Mouse (Mus musculus) left cerebral cortex, adult 2 months (tissue): ENCODE data around the gene Elmod3. TPM values are rescaled to one million over a fixed set of nuclear protein-coding genes. Genes with fewer than 3 reads are reported as not detected.

Experiments used
- DNase-seq, 2 experiments: peaks; one replicate each; pipeline ENCODE4 v3.0.0; 2021 to 2022; ENCODE audit warnings: low spot score in 2 of 2, mixed read lengths in 1 of 2; ENCODE audit errors: extremely low spot score in 1 of 2
- H3K27ac ChIP-seq: fragments of 200-600 bp; 2 replicates; pipeline ENCODE4 v1.8.1; 2022
- H3K4me3 ChIP-seq: fragments of 200-600 bp; 2 replicates; pipeline ENCODE4 v1.8.1; 2022
- CTCF ChIP-seq: fragments of 200-600 bp; IDR thresholded peaks from 2 replicates; pipeline ENCODE4 v1.8.1; 2022; ENCODE audit warnings: antibody characterized with exemption, mild to moderate bottlenecking, moderate library complexity
- intact Hi-C: fragments of 180-260 bp; cut with DNase I; formaldehyde crosslinking; loops from one replicate; pipeline ENCODE4 v1.15.1; 2025
- total RNA-seq, 2 experiments: library from RNA; stranded (reverse); gene quantifications; 2 replicates each; pipeline ENCODE4 v1.2.3; 2021

Elmod3 gene
- total RNA-seq, 2 experiments from 2014 or later: 19.1 to 21.3 TPM

DNA sequence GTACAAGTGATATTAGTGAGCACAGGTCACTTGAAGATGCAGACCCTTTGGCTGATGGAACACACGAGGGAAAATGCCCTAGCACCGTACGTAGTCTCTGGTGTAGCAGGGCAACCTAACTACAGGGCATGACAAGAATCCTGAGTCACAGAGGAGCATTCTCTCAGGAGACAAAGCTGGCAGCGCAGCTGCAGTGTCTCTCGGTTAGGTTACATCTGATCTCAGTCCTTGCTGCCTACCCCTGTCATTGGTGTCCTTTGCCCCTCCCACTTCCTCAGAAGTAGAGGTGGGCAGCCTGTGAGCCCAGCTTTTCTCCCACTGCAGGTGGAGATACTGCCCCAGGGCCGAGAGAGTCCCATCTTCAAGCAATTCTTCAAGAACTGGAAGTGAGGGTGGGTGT lies 35.7 kb downstream of the Elmod3 start:
- intact Hi-C loops: no loop called here
- no peak for TF ChIP-seq CTCF
- DNase-seq: no peak

DNA sequence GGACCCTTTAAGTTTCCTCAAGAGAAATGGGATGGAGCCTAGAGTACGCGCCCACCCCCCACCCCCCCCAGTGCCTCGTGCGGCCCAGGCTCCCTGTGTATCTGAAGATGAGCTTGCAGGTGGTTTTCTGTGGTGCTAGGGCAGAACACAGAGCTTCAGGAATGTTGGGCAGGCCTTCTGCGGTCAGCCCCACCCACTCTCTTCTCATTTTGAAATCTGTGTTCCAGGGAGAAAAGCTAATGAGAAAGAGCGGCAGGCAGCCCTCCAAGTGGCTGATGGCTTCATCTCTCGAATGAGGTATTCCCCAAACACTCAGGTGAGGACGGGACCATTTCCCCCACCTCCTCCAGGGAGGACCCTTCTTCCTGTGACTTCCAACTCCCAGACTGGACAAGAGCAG lies 37.4 kb downstream of the Elmod3 start:
- Histone ChIP-seq H3K4me3 (no peak overlapping the region), H3K27ac (no peak overlapping the region)
- no peak for TF ChIP-seq CTCF
- intact Hi-C loops: no loop called here
- no peak for DNase-seq

More for the DNA sequence above, 35.7 kb downstream of the Elmod3 start:
- H3K27ac ChIP-seq: no peak overlapping the region
- no peak overlapping the region for H3K4me3 ChIP-seq

DNA sequence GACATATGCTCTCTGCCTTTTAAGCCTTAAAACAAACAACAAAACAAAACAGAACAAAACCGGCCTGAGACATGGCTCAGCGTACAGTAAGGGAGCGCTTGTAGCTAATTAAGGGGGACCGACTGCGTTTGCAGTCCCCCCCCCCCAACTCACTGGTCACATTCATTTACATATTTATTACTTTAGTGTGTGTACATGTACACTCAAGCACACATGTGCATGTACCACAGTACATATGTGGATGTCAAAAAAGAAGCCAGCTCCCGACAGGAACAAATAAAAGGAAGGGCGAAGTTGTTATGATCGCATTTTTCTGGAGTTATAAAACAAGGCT lies 45.2 kb downstream of the Elmod3 start:
- intact Hi-C loops: no loop called here
- Histone ChIP-seq H3K27ac (peak overlapping the region; percentile 85), H3K4me3 (peak overlapping the region; percentile 45)
- no peak for DNase-seq
- no peak for TF ChIP-seq CTCF

- Histone ChIP-seq H3K27ac (peak overlapping the region; percentile 85), H3K4me3 (peak overlapping the region; percentile 45)
- peak; percentile 59 to 60 for DNase-seq
- TF ChIP-seq CTCF: no peak
- intact Hi-C loops: no loop called here
These were observed 45.8 kb downstream of the Elmod3 start for GRCm38 (mm10) chr6:72552171-72553078.

GRCm38 (mm10) chr6:72550503-72551100 lies 47.6 kb downstream of the Elmod3 start:
- Histone ChIP-seq H3K27ac (no peak overlapping the region), H3K4me3 (no peak overlapping the region)
- no peak for DNase-seq
- no peak for TF ChIP-seq CTCF
- intact Hi-C loops: no loop called here

- no peak for TF ChIP-seq CTCF
- no peak for DNase-seq
- intact Hi-C loops: no loop called here
- Histone ChIP-seq H3K4me3 (no peak overlapping the region), H3K27ac (no peak overlapping the region)
These were observed 48.2 kb downstream of the Elmod3 start for GRCm38 (mm10) chr6:72550025-72550424.

DNA sequence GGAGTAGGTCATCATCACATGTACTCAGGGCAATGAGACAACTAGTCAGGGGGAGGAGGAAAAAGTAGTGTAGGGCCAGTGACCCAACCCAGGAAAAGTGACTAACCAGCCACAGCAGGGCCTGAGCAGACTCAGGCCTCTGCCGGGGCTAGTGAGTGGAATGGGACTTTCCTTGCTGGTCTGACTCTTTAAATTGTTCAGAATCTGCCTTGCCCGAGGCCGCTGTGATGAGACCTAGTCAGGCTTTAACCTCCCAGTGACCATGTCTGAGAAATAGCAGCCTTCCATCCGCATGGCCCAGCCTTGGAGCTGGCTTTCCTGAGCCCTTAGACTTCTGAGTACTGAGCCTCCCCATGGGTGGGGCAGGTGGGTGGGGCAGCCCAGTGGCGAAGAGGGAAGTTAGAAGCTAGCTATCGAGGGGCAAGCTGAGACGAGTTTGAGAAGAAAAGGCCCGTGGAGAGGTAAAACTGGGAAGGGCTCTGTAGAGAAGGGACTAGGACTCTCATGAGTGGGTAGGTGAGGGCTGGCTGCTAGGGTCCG lies 49.1 kb downstream of the Elmod3 start:
- no peak for DNase-seq
- Histone ChIP-seq H3K27ac (no peak overlapping the region), H3K4me3 (no peak overlapping the region)
- intact Hi-C loops: no loop called here
- no peak for TF ChIP-seq CTCF

DNA sequence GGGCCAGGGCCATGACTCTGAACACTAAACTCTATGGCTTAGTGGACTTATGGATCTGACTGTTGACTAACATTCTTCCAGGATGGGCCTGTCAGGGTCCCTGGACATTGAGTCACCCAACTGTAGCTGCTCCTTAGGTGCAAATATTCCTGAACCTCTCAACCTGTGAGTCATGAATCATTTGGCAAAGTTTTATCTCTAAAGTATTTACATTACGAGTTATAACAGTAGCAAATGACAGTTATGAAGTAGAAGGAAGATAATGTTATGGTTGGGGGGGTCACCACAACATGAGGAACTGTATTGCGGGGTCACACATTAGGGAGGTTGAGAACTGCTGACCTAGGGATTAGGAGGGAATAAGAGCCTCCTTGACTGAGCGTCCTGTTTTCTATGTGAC lies 50.4 kb downstream of the Elmod3 start:
- TF ChIP-seq CTCF: no peak
- Histone ChIP-seq H3K4me3 (no peak overlapping the region), H3K27ac (no peak overlapping the region)
- intact Hi-C loops: no loop called here
- DNase-seq: no peak

DNA sequence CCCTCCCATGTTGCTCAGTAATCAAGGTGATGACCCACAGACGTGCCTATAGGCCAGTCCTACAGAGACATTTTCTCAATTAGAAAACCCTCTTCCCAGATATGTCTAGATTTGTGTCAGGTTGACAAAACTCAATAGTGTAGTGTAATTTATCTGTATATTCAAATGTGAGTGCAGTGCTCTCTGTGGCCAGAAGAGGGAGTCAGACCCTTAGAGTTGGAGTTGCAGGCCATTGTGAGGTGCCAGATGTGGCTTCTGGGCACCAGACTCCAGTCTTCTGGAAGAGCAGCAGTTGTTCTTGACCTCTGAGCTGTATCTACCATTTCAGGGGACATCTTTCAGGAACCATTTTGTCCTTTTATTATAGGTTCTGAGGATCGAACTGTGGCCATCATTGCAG lies 51.1 kb downstream of the Elmod3 start:
- TF ChIP-seq CTCF: peak; percentile 35
- intact Hi-C loops: no loop called here
- H3K4me3 ChIP-seq: no peak overlapping the region
- H3K27ac ChIP-seq: no peak overlapping the region
- no peak for DNase-seq

DNA sequence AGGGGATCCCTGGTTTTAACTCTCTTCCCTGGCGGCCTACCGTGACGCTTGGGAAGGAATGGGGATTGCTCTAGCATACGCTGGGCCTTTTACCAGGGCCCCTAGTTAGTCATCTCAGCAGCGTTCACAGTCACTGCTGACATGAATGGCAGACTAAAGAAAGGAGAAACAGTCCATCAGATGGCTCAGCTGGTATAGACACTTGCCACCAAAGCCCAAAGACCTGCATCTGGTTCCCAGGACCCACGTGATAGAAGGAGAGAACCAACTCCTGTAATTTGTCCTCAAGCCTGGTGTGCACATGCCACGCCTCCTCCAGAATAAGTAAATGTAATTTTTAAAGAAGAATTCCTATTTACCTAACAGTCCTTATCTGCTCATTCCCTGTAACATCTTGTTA lies 52.8 kb downstream of the Elmod3 start:
- Histone ChIP-seq H3K27ac (no peak overlapping the region), H3K4me3 (no peak overlapping the region)
- no peak for TF ChIP-seq CTCF
- DNase-seq: no peak
- intact Hi-C loops: no loop called here

DNA sequence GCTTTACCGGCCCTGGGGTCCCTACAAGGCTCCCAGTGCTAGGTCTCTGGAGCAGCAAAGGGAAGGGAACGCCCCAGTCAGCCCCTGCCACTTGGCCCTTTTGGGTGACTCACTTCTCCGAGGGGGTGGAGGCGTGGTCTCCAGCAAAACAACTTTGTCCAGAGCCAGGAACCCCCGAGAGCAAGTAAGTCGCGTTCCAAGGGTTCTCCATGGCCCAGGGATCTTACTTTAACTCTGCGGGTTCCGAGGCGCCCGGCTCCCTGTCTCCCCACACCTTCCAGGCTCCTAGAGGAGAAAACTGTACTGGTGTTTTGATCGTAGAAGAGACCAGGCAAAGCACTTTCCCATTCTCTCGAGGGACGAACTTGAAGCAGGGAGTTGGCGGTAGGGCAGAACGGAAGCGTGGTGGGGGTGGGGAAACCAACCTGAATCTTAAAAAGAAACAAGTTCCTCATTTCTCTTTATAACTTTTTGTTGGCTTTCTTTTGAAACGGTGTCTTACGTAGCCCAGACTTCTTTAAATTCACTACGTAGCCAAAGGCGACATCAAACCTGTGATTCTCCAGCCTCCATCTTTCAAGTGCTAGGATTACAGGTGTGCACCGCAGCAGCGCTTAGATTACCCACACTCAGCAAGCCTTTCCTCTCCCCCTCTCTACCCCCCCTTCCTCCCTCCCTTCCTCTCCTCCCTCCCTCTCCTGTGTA lies 53.8 kb downstream of the Elmod3 start, which contains the start of gene Capg:
Gene Capg (plus strand): TSS at position 109 of the 705 bp plus-strand sequence.
- no peak for TF ChIP-seq CTCF
- Histone ChIP-seq H3K4me3 (no peak within 1 kb of the TSS; the same call in 1 of the 2 replicates), H3K27ac (no peak within 1 kb of the TSS)
- DNase-seq: no peak
- intact Hi-C loops: no loop called here
